Mouse (Mus musculus) layer of hippocampus, postnatal 36 days (tissue): ENCODE measurements at regions not wholly inside any gene's neighbourhood (a gene's known extent, or its start where the extent isn't known, plus 50 kb on each side); places are given as distances from the start of the nearest gene placed in this dataset.

ENCODE experiments used
- DNase-seq, 2 experiments: peaks; one replicate each; pipeline ENCODE4 v3.0.0; 2022

- DNase-seq = no peak
These were observed 157.7 kb upstream of the 1700009N14Rik start for GRCm38 (mm10) chr4:39292348-39292845.

- no peak for DNase-seq
These were observed 140.0 kb upstream of the 1700009N14Rik start for GRCm38 (mm10) chr4:39310131-39310530.

- peak; percentile 29 to 37 for DNase-seq
These were observed 105.5 kb upstream of the 1700009N14Rik start for GRCm38 (mm10) chr4:39344401-39345138.

DNA sequence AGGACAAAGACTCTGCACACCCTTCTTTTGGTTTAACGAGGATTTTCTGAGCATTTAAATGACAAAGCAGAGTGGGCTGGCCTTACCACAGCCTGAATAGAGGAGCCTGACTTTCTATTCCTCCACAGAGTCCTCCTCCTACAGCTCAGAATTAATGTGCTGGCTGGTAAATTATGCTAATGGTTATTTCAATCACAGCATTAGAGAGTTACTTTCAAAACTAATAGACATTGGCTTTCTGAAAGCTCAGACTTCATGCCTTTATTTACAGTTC lies 105.0 kb upstream of the 1700009N14Rik start:
- no peak for DNase-seq

DNA sequence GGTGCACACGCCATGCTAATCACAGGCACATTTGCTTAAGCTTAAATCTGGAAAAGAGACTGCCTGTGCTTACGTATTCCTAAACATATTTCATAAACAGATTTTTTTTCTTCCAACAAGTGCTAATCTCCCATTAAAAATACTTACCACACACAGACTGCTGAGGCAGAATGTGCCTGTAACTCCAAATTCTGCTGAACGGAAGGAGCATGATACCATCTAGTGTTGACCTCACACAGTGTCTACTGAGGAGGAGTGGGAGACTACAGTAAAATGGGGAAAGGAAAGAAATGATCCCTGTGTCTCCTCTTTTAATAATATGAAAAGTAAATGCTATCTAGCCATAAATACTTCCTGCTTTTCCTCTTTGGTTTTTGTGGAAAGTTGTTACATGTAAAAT lies 81.9 kb upstream of the 1700009N14Rik start:
- no peak for DNase-seq

DNA sequence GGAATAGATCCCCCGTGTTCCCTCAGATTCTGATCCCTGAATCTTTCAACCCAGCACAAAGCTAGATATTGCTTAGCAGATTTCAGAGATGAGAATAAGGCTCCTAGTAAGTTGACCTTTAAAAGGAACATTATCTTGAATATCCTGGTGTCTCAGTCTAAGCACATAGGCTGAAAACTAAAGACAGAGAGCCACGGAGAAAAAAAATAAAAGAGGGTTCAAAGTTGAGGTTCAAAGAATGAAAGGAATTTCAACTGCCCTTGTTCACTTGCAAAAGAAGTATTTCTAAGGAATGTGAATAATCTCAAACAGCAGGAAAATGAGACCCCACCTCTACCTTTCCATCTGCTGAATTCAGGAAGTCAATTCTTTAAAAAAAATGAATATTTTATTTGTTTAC lies 69.3 kb upstream of the 1700009N14Rik start:
- no peak for DNase-seq

DNA sequence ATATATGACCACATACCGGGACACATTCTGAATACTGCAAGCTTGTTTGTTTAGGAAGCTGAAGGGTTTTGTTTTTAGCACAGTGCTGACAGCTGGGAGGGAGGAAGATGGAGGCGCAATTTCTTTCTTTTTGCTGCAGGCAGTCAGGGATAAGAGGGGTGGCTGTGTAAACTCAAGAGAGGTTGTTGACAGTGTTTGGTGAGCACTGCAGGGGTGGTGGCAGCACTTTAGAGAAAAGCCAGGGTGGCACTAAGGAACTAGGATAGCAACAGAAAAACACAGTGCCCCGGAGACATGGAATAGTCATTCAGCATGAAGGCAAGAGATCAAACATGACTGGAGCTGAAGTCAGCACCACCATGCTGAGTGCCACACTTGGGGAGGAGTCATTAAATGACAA lies 51.9 kb upstream of the 1700009N14Rik start:
- DNase-seq = no peak
